Mouse (Mus musculus): ENCODE results near the gene Slc8b1.

GRCm38 (mm10) chr5:120574469-120575063 is 63.6 kb downstream of the Slc8b1 start:
- TF ChIP-seq CTCF (IDR thresholded peaks at IDR 0.05) = no peak
- TF ChIP-seq EP300 (IDR thresholded peaks at IDR 0.05) = no peak
